Mouse (Mus musculus): ENCODE data around the gene Tgm1. TPM values are rescaled to one million over a fixed set of nuclear protein-coding genes. Genes with fewer than 3 reads are reported as not detected.
A peak's percentile ranks its signal among the peaks of the same experiment; 100 is the strongest.
"Not testable (repeated sequence)": the region's sequence is repeated elsewhere in the genome, so short reads cannot be mapped to it uniquely, and the experiment has no call there.

The Tgm1 gene
- 1.3 and 5.8 TPM in 2 replicates for total RNA-seq (2017)

DNA sequence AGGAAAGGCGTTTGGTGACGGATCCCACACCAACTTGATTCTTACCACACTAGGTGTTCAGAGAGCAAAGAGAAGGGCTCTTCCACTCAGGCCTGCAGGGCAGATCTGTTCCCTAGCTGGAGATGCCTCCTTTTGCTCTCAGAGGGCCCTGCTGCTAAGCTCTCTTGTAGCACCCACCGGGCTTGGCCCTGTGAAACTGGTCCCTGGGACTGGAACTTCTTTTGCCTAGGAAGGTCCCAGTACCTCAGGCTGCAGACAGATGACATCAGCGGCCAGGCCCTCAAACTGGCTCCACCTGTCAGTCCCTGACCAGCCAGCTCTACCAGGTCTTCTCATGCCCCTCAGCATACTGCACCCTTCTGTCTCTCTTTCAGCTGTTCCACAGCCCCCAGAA lies at the start of gene Tgm1:
Gene Tgm1, minus strand, starts transcription at position 198 of the 394 bp plus-strand sequence.
- no peak for ATAC-seq (replicated peaks in 1 of 2; ENCODE audit: insufficient read depth in 1 of 2, low FRiP score in 2 of 2, low TSS enrichment in 1 of 2, low read depth in 1 of 2, poor library complexity in 2 of 2, severe bottlenecking in 2 of 2)

DNA sequence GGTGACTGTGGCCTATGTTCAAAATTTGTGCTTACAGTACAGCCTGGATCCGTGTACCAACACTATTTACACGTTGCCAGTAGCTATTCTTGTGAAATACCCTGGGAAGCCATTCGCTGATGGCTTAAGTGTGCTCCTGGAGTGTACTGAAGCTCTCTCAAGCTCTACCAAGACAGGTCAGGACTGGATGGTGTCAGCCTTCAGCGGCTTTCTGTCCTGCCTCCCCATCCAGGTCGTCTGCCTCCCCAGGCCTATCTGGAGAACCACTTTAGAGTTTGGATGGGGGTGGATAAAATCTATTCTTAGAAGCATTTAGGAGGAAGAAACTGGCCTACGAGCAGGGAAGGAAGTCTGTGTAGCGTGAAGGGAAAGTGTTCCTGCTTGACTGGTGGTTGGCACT lies 49.4 kb upstream of the Tgm1 start:
- ATAC-seq (replicated peaks in 1 of 2; ENCODE audit: insufficient read depth in 1 of 2, low FRiP score in 2 of 2, low TSS enrichment in 1 of 2, low read depth in 1 of 2, poor library complexity in 2 of 2, severe bottlenecking in 2 of 2) = no peak

DNA sequence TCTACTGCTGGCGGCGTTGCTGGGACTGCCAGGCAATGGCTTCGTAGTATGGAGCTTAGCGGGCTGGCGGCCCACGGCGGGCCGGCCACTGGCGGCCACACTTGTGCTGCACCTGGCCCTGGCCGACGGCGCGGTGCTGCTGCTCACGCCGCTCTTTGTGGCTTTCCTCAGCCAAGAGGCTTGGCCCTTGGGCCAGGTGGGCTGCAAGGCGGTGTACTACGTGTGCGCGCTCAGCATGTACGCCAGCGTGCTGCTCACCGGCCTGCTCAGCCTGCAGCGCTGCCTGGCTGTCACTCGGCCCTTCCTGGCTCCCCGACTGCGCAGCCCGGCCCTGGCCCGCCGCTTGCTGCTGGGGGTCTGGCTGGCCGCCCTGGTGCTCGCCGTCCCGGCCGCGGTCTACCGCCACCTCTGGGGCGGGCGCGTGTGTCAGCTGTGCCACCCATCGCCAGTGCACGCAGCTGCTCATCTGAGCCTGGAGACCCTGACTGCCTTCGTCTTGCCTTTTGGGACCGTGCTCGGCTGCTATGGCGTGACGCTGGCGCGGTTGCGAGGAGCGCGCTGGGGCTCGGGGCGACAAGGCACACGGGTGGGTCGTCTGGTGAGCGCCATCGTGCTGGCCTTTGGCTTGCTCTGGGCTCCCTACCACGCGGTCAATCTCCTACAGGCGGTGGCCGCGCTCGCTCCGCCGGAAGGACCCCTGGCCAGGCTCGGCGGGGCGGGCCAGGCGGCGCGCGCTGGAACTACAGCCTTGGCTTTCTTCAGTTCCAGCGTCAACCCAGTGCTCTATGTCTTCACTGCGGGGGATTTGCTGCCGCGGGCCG lies 48.5 kb upstream of the Tgm1 start:
- ATAC-seq (replicated peaks in 1 of 2; ENCODE audit: insufficient read depth in 1 of 2, low FRiP score in 2 of 2, low TSS enrichment in 1 of 2, low read depth in 1 of 2, poor library complexity in 2 of 2, severe bottlenecking in 2 of 2) = peak in 1 of 2 experiments; percentile 14; a peak in 1 of 4 replicates

DNA sequence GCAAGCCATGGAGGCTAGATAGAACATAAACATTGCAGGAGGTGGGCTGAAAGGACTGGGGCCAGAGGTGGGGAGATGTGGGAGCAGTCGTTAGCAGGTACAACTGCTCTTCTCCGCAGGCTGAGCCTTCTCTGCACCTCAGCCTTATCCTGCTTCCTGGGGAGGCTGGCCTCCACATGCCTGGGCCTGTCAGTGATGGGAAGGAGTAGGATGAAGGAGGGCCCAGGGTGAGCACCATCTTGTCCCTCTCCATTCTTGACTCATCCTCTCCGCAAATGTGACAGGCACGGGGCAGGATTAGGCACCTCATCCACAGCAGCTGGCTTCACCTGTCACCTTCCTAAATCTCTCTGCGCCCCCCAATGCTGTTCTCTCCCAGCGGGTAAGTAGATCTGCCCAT lies 47.4 kb upstream of the Tgm1 start, which contains the start of gene Ltb4r2:
Gene Ltb4r2, plus strand, starts transcription at position 266 of the 400 bp plus-strand sequence.
- ATAC-seq (replicated peaks in 1 of 2; ENCODE audit: insufficient read depth in 1 of 2, low FRiP score in 2 of 2, low TSS enrichment in 1 of 2, low read depth in 1 of 2, poor library complexity in 2 of 2, severe bottlenecking in 2 of 2) = no peak

DNA sequence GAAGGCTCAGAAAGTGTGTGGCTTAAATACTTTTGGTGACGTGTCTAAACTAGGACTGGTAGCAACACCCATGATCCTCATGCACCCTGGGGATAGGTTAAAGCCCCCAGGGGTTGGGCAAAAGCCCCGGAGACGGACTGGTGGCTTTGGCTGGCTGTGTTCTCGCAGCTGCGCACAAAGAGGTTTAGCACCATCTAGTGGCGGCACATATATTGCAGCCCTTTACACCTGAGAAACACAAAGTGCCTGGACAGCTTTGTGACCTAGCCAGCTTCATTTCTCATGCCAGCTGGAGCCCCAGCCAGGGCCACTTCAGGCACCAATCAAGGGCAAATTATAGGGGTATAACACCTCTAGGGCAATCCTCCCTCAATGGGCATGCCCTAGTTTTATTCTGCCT lies 46.4 kb upstream of the Tgm1 start:
- not testable (repeated sequence) for ATAC-seq (replicated peaks in 1 of 2; ENCODE audit: insufficient read depth in 1 of 2, low FRiP score in 2 of 2, low TSS enrichment in 1 of 2, low read depth in 1 of 2, poor library complexity in 2 of 2, severe bottlenecking in 2 of 2)

DNA sequence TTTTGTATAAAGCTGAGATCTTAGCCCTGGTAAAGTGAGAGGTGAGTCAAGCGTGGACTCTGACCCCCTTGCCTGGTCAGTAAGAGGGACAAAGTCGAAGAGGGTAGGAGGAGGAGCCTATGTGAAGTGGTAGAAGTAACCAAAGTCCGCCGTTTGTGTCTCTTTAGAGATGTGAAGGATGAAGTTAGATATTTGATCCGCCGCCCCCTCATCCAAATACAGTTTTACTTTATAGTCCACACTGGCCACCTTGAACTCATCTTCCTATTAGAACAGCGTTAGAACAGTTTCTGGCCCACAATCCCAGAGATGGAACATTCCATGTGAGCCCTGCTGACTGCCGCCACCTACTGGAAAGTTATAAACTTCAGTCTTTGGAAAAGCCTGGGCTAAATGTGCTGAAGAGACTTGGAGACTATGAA lies 44.6 kb upstream of the Tgm1 start, which contains the start of gene Cideb:
Gene Cideb, minus strand, starts transcription at position 96 of the 422 bp plus-strand sequence.
- peak in 1 of 2 experiments; percentile 43; a peak in 1 of 4 replicates for ATAC-seq (replicated peaks in 1 of 2; ENCODE audit: insufficient read depth in 1 of 2, low FRiP score in 2 of 2, low TSS enrichment in 1 of 2, low read depth in 1 of 2, poor library complexity in 2 of 2, severe bottlenecking in 2 of 2)

DNA sequence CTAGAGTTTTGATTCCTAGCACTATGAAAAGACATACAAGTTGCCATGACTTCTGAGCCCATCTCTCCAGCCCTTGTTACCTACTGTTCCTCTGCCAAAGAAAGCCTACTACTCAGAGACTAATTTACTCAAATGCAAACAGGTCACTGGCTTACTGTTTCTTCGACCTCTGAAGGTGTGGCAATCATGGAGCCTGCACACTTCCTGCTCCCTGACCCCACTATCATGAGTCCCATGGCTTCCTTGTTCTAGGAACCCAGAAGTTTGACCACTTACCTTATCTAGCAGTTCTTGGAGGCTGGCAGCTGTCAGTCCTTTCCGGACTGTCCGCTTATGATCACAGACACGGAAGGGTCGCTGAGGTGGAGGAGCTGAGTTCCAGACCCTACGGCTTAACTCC lies 43.8 kb upstream of the Tgm1 start:
- ATAC-seq (replicated peaks in 1 of 2; ENCODE audit: insufficient read depth in 1 of 2, low FRiP score in 2 of 2, low TSS enrichment in 1 of 2, low read depth in 1 of 2, poor library complexity in 2 of 2, severe bottlenecking in 2 of 2) = no peak

DNA sequence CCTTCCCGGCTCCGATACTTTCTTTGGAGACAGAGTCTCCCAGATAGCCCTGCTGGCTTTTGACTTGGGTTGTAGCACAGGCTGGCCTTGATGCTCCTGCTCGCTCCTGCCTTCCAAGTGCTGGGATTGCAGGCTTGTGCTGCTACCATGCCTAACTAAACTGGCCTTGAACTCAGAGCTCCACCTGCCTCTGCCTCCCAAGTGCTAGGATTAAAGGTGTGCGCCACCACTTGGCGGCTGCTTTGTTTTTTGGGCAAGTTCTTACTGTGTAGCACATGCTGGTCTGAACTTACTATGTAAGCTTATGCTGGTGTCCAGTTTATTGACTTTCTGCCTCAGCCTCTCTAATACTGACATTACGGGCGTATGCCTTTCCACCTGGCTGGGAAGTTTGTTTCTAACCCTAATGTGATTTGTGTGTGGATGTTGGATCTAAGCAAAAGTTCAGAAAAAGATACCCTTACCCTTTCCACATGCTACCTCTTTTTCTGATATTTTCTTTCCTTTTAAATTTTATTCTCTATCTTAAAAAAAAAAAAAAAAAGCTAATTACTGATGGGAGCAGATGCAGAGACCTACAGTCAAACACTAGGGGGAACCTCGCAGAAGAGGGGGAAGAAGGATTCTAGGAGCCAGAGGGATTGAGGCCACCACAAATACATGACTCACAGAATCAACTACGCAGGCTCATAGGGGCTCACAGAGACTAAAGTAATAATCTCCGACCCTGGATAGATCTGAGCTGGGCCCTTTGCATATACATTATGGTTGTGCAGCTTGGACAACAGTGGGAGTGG lies 33.5 kb upstream of the Tgm1 start:
- no peak for ATAC-seq (replicated peaks in 1 of 2; ENCODE audit: insufficient read depth in 1 of 2, low FRiP score in 2 of 2, low TSS enrichment in 1 of 2, low read depth in 1 of 2, poor library complexity in 2 of 2, severe bottlenecking in 2 of 2)

DNA sequence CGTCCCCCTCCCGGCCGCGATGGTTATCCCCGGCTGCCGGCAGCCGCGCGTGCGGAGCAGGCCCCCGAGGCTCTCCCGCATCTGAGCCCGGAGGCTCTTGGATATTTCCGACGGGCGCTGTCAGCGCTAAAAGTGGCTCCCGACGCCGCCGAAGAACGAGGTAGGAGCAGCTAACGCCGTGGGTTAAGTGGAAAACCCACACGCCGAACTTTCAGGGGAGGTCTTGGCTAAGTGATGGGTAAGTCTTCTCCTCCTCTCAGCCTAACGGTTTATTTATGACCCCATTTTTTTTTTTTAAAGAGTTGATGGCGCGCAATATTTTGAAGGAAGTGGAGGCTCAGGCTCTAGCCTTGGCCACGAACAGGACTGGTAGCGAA lies 32.1 kb upstream of the Tgm1 start:
- ATAC-seq (replicated peaks in 1 of 2; ENCODE audit: insufficient read depth in 1 of 2, low FRiP score in 2 of 2, low TSS enrichment in 1 of 2, low read depth in 1 of 2, poor library complexity in 2 of 2, severe bottlenecking in 2 of 2) = no peak

DNA sequence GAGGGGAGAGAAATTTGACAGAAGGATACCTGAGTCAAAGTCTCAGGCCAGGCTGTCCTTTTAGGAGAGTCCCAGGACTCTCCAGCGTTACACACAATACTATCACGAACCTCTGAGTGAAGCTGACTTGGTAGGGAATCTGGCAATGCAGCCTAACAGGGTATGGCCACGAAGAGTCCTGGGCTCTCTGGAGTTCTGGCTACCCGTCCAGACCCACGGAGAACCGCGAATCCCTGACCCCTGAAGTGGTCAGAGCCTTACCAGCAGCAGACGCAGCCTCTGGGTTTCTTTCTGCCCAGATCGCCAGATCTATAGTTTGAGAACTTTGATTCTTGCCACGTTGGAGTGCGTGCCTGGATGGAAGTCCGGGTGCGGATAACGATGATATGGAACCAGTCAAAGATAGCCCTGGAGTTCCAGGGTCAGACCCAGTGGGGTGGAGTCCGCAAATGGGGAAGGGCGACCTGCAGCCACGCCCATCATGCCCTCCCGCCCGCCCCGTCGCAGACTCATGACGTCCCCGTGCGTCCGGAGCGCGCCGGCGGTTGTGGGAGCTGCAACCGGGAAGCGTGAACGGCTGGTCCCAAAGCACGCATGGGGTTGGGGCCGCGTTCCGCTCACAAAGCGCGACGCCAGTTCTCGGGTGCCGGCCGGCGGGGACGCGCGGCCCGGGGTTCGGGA lies 31.6 kb upstream of the Tgm1 start, which contains the start of the genes Dhrs1 and Nop9:
Gene Dhrs1, minus strand, starts transcription at position 511 of the 681 bp plus-strand sequence.
Gene Nop9, plus strand, starts transcription at position 514 of the 681 bp plus-strand sequence.
- peak; percentile 73 to 74 for ATAC-seq (replicated peaks in 1 of 2; ENCODE audit: insufficient read depth in 1 of 2, low FRiP score in 2 of 2, low TSS enrichment in 1 of 2, low read depth in 1 of 2, poor library complexity in 2 of 2, severe bottlenecking in 2 of 2)

DNA sequence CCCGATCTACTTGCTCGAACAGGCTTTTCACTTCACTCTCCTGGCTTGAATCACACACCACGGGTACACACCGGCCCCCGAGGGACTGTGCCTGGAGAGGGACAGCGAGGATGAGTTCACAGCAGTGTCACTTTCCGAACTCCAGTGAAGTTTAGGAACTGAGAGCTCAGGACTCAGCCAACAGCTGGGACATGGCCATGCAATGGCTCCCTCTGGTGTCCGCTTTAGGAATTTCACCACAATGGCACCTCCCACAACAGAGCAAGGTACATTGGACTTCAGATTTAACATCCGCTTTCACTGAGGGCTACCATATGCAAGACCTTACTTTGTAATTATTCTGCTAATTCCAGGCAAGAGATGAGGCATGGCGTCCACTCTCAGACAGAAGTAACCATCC lies 30.0 kb upstream of the Tgm1 start:
- peak; percentile 82 to 87 for ATAC-seq (replicated peaks in 1 of 2; ENCODE audit: insufficient read depth in 1 of 2, low FRiP score in 2 of 2, low TSS enrichment in 1 of 2, low read depth in 1 of 2, poor library complexity in 2 of 2, severe bottlenecking in 2 of 2)

DNA sequence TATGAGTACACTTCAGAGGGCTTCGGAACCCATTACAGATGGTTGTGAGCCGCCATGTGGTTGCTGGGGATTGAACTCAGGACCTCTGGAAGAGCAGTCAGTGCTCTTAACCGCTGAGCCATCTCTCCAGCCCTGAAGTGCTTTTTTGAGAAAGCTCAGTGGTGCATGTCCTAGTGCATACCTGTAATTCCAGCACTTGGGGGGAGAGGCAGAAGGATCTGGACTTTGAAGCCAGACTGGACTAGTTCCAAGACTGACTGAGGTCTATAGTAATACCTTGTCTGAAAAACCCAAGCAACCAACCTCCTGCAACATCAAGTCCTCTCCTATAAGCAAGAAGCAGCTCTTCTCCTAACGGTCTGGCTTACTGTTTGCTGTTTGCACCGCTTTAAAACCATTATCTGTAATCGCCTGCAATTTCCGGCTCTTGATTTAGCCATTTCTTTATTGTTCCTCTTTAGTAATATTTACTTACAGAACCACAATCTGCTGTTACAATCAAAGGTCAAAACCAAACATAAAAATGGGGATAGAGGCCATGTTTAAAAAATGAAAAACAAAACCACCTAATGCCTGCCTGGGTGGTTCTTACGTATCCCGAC lies 23.5 kb upstream of the Tgm1 start:
- peak in 1 of 2 experiments; percentile 47; a peak in 2 of 4 replicates for ATAC-seq (replicated peaks in 1 of 2; ENCODE audit: insufficient read depth in 1 of 2, low FRiP score in 2 of 2, low TSS enrichment in 1 of 2, low read depth in 1 of 2, poor library complexity in 2 of 2, severe bottlenecking in 2 of 2)

DNA sequence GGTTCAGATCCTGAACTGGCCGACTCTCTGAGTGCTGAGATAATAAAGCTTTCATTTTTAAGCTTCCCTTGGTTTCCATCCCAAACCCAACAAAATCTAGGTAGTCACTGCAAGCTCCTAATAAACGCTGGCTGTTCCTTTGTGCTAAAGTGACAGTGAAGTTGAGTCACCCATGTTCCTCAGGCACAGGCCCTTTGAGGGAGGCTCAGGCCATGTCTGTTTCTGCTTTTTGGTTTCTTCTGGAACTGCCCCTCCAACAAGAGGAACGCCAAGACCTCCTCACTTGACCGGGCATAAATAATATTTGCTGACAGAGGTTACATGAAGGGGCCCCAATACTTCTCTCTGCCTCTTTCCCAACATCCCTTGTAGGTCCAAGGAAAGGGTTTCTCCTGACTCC lies 22.0 kb upstream of the Tgm1 start:
- no peak for ATAC-seq (replicated peaks in 1 of 2; ENCODE audit: insufficient read depth in 1 of 2, low FRiP score in 2 of 2, low TSS enrichment in 1 of 2, low read depth in 1 of 2, poor library complexity in 2 of 2, severe bottlenecking in 2 of 2)

DNA sequence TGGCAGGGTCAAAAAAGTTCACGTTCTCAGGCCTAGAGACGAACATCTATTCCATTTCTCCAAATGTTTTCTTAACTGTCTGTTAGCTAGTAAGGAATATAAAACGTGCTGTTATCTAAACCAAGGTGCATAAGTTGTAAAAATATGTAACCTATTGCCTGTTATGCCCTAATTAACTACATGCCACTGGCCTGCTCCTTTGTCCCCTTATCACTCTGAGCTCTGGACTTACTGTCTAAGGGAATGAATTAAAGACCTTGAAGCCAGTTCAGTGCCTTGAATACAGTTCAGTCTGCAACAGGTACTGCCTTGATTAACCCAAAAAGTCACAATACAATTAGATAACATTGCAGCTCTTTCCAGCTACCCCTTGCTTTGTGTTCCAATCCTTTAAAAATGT lies 21.6 kb upstream of the Tgm1 start:
- ATAC-seq (replicated peaks in 1 of 2; ENCODE audit: insufficient read depth in 1 of 2, low FRiP score in 2 of 2, low TSS enrichment in 1 of 2, low read depth in 1 of 2, poor library complexity in 2 of 2, severe bottlenecking in 2 of 2) = no peak

DNA sequence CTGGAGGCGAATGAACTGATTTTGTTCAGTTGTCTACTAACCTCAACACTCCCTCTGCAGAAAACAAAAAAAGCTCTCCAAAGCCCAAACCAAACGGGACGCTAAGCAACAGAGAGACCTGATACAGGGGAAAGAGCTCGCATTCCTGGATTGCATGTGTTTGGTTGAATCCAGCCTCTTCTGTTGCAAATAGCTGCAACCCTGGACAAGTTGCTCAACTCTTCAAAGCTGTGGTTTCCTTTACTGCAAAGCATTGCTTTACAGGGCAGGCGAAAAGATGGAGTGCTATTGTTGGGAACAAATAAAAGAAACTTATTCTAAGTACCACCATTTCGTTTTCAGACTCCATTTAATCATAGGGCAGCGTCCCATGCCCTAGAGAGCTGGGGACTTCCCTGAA lies 21.1 kb upstream of the Tgm1 start:
- ATAC-seq (replicated peaks in 1 of 2; ENCODE audit: insufficient read depth in 1 of 2, low FRiP score in 2 of 2, low TSS enrichment in 1 of 2, low read depth in 1 of 2, poor library complexity in 2 of 2, severe bottlenecking in 2 of 2) = no peak; a peak in 1 of 4 replicates

DNA sequence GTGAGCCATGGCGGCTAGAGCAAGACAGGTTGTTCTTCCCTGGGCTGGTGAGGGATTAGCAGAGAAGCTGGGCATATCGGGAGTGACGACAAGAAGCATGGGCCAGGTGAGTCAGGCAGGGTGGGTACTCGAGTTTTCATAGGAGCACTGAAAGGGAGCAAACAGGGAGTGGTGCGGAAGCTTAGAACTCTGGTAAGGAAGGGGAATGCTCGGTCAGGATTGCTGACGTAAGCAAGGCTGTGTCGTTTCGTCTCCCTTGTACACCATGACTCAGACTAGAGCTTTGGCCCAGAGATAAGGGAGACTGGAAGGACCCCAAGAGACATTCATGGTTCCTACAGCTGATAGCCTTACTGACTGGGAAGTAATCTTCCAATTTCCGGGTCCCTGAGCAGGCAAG lies 20.2 kb upstream of the Tgm1 start:
- no peak for ATAC-seq (replicated peaks in 1 of 2; ENCODE audit: insufficient read depth in 1 of 2, low FRiP score in 2 of 2, low TSS enrichment in 1 of 2, low read depth in 1 of 2, poor library complexity in 2 of 2, severe bottlenecking in 2 of 2)

DNA sequence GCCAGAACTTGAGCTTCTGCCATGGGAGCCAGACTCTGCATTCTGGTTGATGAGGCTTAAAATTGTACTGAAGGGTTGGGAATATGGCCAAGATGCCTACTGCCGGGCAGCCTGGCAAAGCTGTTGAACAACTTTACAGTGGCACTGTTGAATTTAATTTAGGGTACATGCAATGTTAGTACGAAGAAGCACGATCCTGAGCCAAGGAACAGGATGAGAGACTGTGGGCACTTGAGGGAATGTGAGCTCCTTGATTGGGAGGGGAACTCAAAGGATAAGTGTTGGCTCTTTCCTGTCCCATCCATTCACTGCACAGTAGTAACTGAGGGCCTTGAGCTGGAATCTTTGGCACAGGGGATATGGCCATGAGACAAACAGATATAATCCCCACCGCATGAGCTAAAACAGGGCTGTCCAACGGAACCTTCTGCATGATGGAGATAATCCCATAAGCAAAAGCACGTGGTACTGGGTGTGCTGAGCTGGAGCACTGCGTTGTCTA lies 16.9 kb upstream of the Tgm1 start:
- ATAC-seq (replicated peaks in 1 of 2; ENCODE audit: insufficient read depth in 1 of 2, low FRiP score in 2 of 2, low TSS enrichment in 1 of 2, low read depth in 1 of 2, poor library complexity in 2 of 2, severe bottlenecking in 2 of 2) = no peak
